Mouse (Mus musculus): Measurements from ENCODE around the gene Sel1l. TPM values are rescaled to one million over a fixed set of nuclear protein-coding genes. Genes with fewer than 3 reads are reported as not detected.
"Not testable (repeated sequence)": the region's sequence is repeated elsewhere in the genome, so short reads cannot be mapped to it uniquely, and the experiment has no call there.

Sel1l gene
- total RNA-seq, 2 experiments from 2014 or later = 60.3 to 62.6 TPM

- intact Hi-C loops (cut with DNase I) = no loop called here
- DNase-seq = no peak
Measured at GRCm38 (mm10) chr12:91820461-91820860, 28.5 kb downstream of the Sel1l start.

GRCm38 (mm10) chr12:91818726-91819125 lies 30.2 kb downstream of the Sel1l start:
- no peak for DNase-seq
- intact Hi-C loops (cut with DNase I) = no loop called here

GRCm38 (mm10) chr12:91815990-91816389 lies 33.0 kb downstream of the Sel1l start:
- DNase-seq = peak; percentile 41 to 73
- intact Hi-C loops (cut with DNase I) = no loop called here

GRCm38 (mm10) chr12:91815552-91815951 lies 33.4 kb downstream of the Sel1l start:
- no peak for DNase-seq
- intact Hi-C loops (cut with DNase I) = no loop called here

- intact Hi-C loops (cut with DNase I) = no loop called here
- DNase-seq = no peak
Measured at GRCm38 (mm10) chr12:91808911-91809310, 40.0 kb downstream of the Sel1l start.

- intact Hi-C loops (cut with DNase I) = no loop called here
Measured at GRCm38 (mm10) chr12:91807761-91808160, 41.2 kb downstream of the Sel1l start.

GRCm38 (mm10) chr12:91807095-91807494 lies 41.9 kb downstream of the Sel1l start:
- DNase-seq = no peak
- intact Hi-C loops (cut with DNase I) = no loop called here

More at GRCm38 (mm10) chr12:91807761-91808160, 41.2 kb downstream of the Sel1l start:
- DNase-seq = no peak

GRCm38 (mm10) chr12:91804262-91804661 lies 44.7 kb downstream of the Sel1l start:
- intact Hi-C loops (cut with DNase I) = no loop called here
- no peak for DNase-seq

- intact Hi-C loops (cut with DNase I) = no loop called here
- no peak for DNase-seq
Measured at GRCm38 (mm10) chr12:91803207-91803932, 45.6 kb downstream of the Sel1l start.

- intact Hi-C loops (cut with DNase I) = no loop called here
Measured at GRCm38 (mm10) chr12:91802586-91803206, 46.3 kb downstream of the Sel1l start.

GRCm38 (mm10) chr12:91800861-91801385 lies 48.0 kb downstream of the Sel1l start:
- no peak for DNase-seq
- intact Hi-C loops (cut with DNase I) = no loop called here

More at GRCm38 (mm10) chr12:91802586-91803206, 46.3 kb downstream of the Sel1l start:
- DNase-seq = no peak

- intact Hi-C loops (cut with DNase I) = loop anchor here (5.0 kb wide), 1 partner anchor 398 kb away; no protein-coding TSS in a partner anchor
- no peak for DNase-seq
Measured at GRCm38 (mm10) chr12:91799821-91800335, 49.1 kb downstream of the Sel1l start.

- intact Hi-C loops (cut with DNase I) = loop anchor here (5.0 kb wide), 1 partner anchor 397 kb away; no protein-coding TSS in a partner anchor
- DNase-seq = peak in 1 of 2 experiments; percentile 67
Measured at GRCm38 (mm10) chr12:91799379-91799773, 49.6 kb downstream of the Sel1l start.

GRCm38 (mm10) chr12:91798720-91799378 lies 50.1 kb downstream of the Sel1l start:
- DNase-seq = peak in 1 of 2 experiments; percentile 25
- intact Hi-C loops (cut with DNase I) = loop anchor here (5.0 kb wide), 1 partner anchor 397 kb away; no protein-coding TSS in a partner anchor

- intact Hi-C loops (cut with DNase I) = loop anchor here (5.0 kb wide), 1 partner anchor 394 kb away; no protein-coding TSS in a partner anchor
- no peak for DNase-seq
Measured at GRCm38 (mm10) chr12:91796774-91797173, 52.2 kb downstream of the Sel1l start.

- intact Hi-C loops (cut with DNase I) = no loop called here
- DNase-seq = no peak
Measured at GRCm38 (mm10) chr12:91793266-91793665, 55.7 kb downstream of the Sel1l start.

- intact Hi-C loops (cut with DNase I) = no loop called here
- no peak for DNase-seq
Measured at GRCm38 (mm10) chr12:91791822-91792221, 57.1 kb downstream of the Sel1l start.

- peak; percentile 70 to 79 for DNase-seq
- intact Hi-C loops (cut with DNase I) = loop anchor here (1.0 to 5.0 kb wide), 2 partner anchors 58 to 148 kb away; no protein-coding TSS in a partner anchor
Measured at GRCm38 (mm10) chr12:91789801-91790200, 59.2 kb downstream of the Sel1l start.

GRCm38 (mm10) chr12:91788446-91788845 lies 60.5 kb downstream of the Sel1l start:
- intact Hi-C loops (cut with DNase I) = loop anchor here (5.0 kb wide), 1 partner anchor 56 kb away; no protein-coding TSS in a partner anchor
- DNase-seq = not testable (repeated sequence)

GRCm38 (mm10) chr12:91787959-91788437 lies 61.0 kb downstream of the Sel1l start, which contains the start of gene Ston2:
TSS of gene Ston2 (minus strand) at chr12:91788387.
- DNase-seq = no peak
- intact Hi-C loops (cut with DNase I) = loop anchor here (5.0 kb wide), 1 partner anchor 56 kb away; no protein-coding TSS in a partner anchor

All from heart, postnatal 10 days (tissue).